Mouse (Mus musculus): ENCODE data around the gene Cpsf6. TPM values are rescaled to one million over a fixed set of nuclear protein-coding genes. Genes with fewer than 3 reads are reported as not detected.

Cpsf6 gene
- polyA plus RNA-seq, 1 experiment from 2014 or later: 301 TPM

GRCm38 (mm10) chr10:117402403-117403333 is 22.9 kb upstream of the Cpsf6 start:
- Histone ChIP-seq H3K36me3 (replicated peaks) (no peaks in the 10 kb centered on the region), H3K27me3 (no peaks in the 10 kb centered on the region; the same call in 1 of the 2 replicates), H3K9me3 (no peaks in the 10 kb centered on the region), H3K4me3 (replicated peaks) (no peak overlapping the region), H3K27ac (no peak overlapping the region), H3K9ac (no peak overlapping the region), H3K4me1 (0 out of 2 replicates have a peak, but pooled peaks cover 3% of the 10 kb centered on the region), H3K4me2 (no peak overlapping the region)
- WGBS: 70% methylated on average over 20 of the region's 20 CpGs
- ATAC-seq (ENCODE audit: low FRiP score): no peak

GRCm38 (mm10) chr10:117401364-117401763 is 21.5 kb upstream of the Cpsf6 start:
- Histone ChIP-seq H3K36me3 (replicated peaks) (no peaks in the 10 kb centered on the region), H3K9ac (no peak overlapping the region), H3K27me3 (no peaks in the 10 kb centered on the region; the same call in 1 of the 2 replicates), H3K4me1 (0 out of 2 replicates have a peak, but pooled peaks cover 3% of the 10 kb centered on the region), H3K4me3 (replicated peaks) (no peak overlapping the region), H3K27ac (no peak overlapping the region), H3K9me3 (no peaks in the 10 kb centered on the region), H3K4me2 (no peak overlapping the region)
- 80% methylated on average over 4 of the region's 4 CpGs for WGBS
- ATAC-seq (ENCODE audit: low FRiP score): no peak

- no peaks in the 10 kb centered on the region for H3K36me3 ChIP-seq (replicated peaks)
- no peak overlapping the region for H3K27ac ChIP-seq
- H3K4me3 ChIP-seq (replicated peaks): no peak overlapping the region
- no peak for ATAC-seq (ENCODE audit: low FRiP score)
- H3K4me2 ChIP-seq: no peak overlapping the region
- 0 out of 2 replicates have a peak, but pooled peaks cover 3% of the 10 kb centered on the region for H3K4me1 ChIP-seq
- H3K9ac ChIP-seq: no peak overlapping the region
- 91% methylated on average over 4 of the region's 4 CpGs for WGBS
- no peaks in the 10 kb centered on the region for H3K9me3 ChIP-seq
- no peaks in the 10 kb centered on the region; the same call in 1 of the 2 replicates for H3K27me3 ChIP-seq
These were observed 20.6 kb upstream of the Cpsf6 start for GRCm38 (mm10) chr10:117400246-117400954.

GRCm38 (mm10) chr10:117399839-117400238 is 20.0 kb upstream of the Cpsf6 start:
- H3K4me2 ChIP-seq: no peak overlapping the region
- WGBS: 87% methylated on average over 3 of the region's 3 CpGs
- H3K4me3 ChIP-seq (replicated peaks): no peak overlapping the region
- ATAC-seq (ENCODE audit: low FRiP score): no peak
- H3K27me3 ChIP-seq: no peaks in the 10 kb centered on the region; the same call in 1 of the 2 replicates
- no peaks in the 10 kb centered on the region for H3K36me3 ChIP-seq (replicated peaks)
- 0 out of 2 replicates have a peak, but pooled peaks cover 3% of the 10 kb centered on the region for H3K4me1 ChIP-seq
- H3K27ac ChIP-seq: no peak overlapping the region
- H3K9me3 ChIP-seq: no peaks in the 10 kb centered on the region
- no peak overlapping the region for H3K9ac ChIP-seq

GRCm38 (mm10) chr10:117399196-117399595 is 19.4 kb upstream of the Cpsf6 start:
- Histone ChIP-seq H3K27ac (no peak overlapping the region), H3K4me1 (0 out of 2 replicates have a peak, but pooled peaks cover 3% of the 10 kb centered on the region), H3K4me3 (replicated peaks) (no peak overlapping the region), H3K4me2 (no peak overlapping the region), H3K9me3 (no peaks in the 10 kb centered on the region), H3K27me3 (peaks cover 2% of the 10 kb centered on the region; the same call in 1 of the 2 replicates), H3K36me3 (replicated peaks) (no peaks in the 10 kb centered on the region), H3K9ac (no peak overlapping the region)
- ATAC-seq (ENCODE audit: low FRiP score): no peak
- WGBS: 50% methylated on average over 1 of the region's 2 CpGs

- H3K4me1 ChIP-seq: peaks cover 8% of the 10 kb centered on the region
- H3K9ac ChIP-seq: no peak overlapping the region
- H3K9me3 ChIP-seq: no peaks in the 10 kb centered on the region
- peaks cover 3% of the 10 kb centered on the region; the same call in 1 of the 2 replicates for H3K27me3 ChIP-seq
- no peaks in the 10 kb centered on the region for H3K36me3 ChIP-seq (replicated peaks)
- no peak for ATAC-seq (ENCODE audit: low FRiP score)
- no peak overlapping the region for H3K4me3 ChIP-seq (replicated peaks)
- no peak overlapping the region for H3K4me2 ChIP-seq
- H3K27ac ChIP-seq: no peak overlapping the region
- WGBS: 85% methylated on average over 18 of the region's 18 CpGs
These were observed 18.4 kb upstream of the Cpsf6 start for GRCm38 (mm10) chr10:117398044-117398780.

- H3K27me3 ChIP-seq: peaks cover 3% of the 10 kb centered on the region; the same call in 1 of the 2 replicates
- H3K4me1 ChIP-seq: peaks cover 9% of the 10 kb centered on the region
- ATAC-seq (ENCODE audit: low FRiP score): no peak
- H3K36me3 ChIP-seq (replicated peaks): no peaks in the 10 kb centered on the region
- no peaks in the 10 kb centered on the region for H3K9me3 ChIP-seq
- no peak overlapping the region for H3K27ac ChIP-seq
- 81% methylated on average over 7 of the region's 10 CpGs for WGBS
- H3K9ac ChIP-seq: no peak overlapping the region
- no peak overlapping the region for H3K4me2 ChIP-seq
- no peak overlapping the region for H3K4me3 ChIP-seq (replicated peaks)
These were observed 17.4 kb upstream of the Cpsf6 start for GRCm38 (mm10) chr10:117397106-117397625.

GRCm38 (mm10) chr10:117396386-117397048 is 16.7 kb upstream of the Cpsf6 start:
- Histone ChIP-seq H3K4me2 (no peak overlapping the region), H3K27me3 (peaks cover 3% of the 10 kb centered on the region; the same call in 1 of the 2 replicates), H3K27ac (no peak overlapping the region), H3K36me3 (replicated peaks) (no peaks in the 10 kb centered on the region), H3K4me1 (peaks cover 9% of the 10 kb centered on the region), H3K4me3 (replicated peaks) (no peak overlapping the region), H3K9ac (no peak overlapping the region), H3K9me3 (no peaks in the 10 kb centered on the region)
- WGBS: 72% methylated on average over 18 of the region's 18 CpGs
- ATAC-seq (ENCODE audit: low FRiP score): no peak

GRCm38 (mm10) chr10:117395801-117396200 is 16.0 kb upstream of the Cpsf6 start:
- WGBS: 97% methylated on average over 2 of the region's 2 CpGs
- no peak overlapping the region for H3K27ac ChIP-seq
- peaks cover 9% of the 10 kb centered on the region for H3K4me1 ChIP-seq
- no peak overlapping the region for H3K4me2 ChIP-seq
- ATAC-seq (ENCODE audit: low FRiP score): no peak
- H3K9me3 ChIP-seq: no peaks in the 10 kb centered on the region
- no peak overlapping the region for H3K9ac ChIP-seq
- H3K36me3 ChIP-seq (replicated peaks): no peaks in the 10 kb centered on the region
- peaks cover 3% of the 10 kb centered on the region; the same call in 1 of the 2 replicates for H3K27me3 ChIP-seq
- no peak overlapping the region for H3K4me3 ChIP-seq (replicated peaks)

GRCm38 (mm10) chr10:117394738-117395550 is 15.1 kb upstream of the Cpsf6 start:
- no peak for ATAC-seq (ENCODE audit: low FRiP score)
- Histone ChIP-seq H3K27ac (no peak overlapping the region), H3K4me2 (no peak overlapping the region), H3K9ac (no peak overlapping the region), H3K27me3 (peaks cover 3% of the 10 kb centered on the region; the same call in 1 of the 2 replicates), H3K4me3 (replicated peaks) (no peak overlapping the region), H3K36me3 (replicated peaks) (no peaks in the 10 kb centered on the region), H3K4me1 (peaks cover 9% of the 10 kb centered on the region), H3K9me3 (no peaks in the 10 kb centered on the region)
- WGBS: 70% methylated on average over 3 of the region's 3 CpGs
